Mouse (Mus musculus): Measurements from ENCODE around the gene Asprv1. TPM values are rescaled to one million over a fixed set of nuclear protein-coding genes. Genes with fewer than 3 reads are reported as not detected.

The Asprv1 gene
- total RNA-seq (2021) (under 1 TPM in 1 of 2 experiments, not detected in 1; 0.31 TPM), polyA plus RNA-seq (2012; rRNA removed) (0.09 and 0.21 TPM in 2 replicates)
- long read RNA-seq: 0 reads

- Histone ChIP-seq H3K9ac (ENCODE audit: low read depth, low read length) (no peak within 1 kb of the TSS), H3K36me3 (ENCODE audit: control insufficient read depth, insufficient read depth, low read length) (no peaks in the 10 kb centered on the region), H3K4me1 (ENCODE audit: control insufficient read depth, insufficient read depth, low read length) (0 out of 2 replicates have a peak, but pooled peaks cover 2% of the 10 kb centered on the region), H3K4me3 (no peak within 1 kb of the TSS), H3K79me2 (replicated peaks; ENCODE audit: control insufficient read depth, insufficient read depth, low read length) (no peaks in the 10 kb centered on the region), H3K27ac (no peak within 1 kb of the TSS), H3K27me3 (ENCODE audit: control insufficient read depth, insufficient read depth, low read length) (no peaks in the 10 kb centered on the region)
- no peak for DNase-seq
- TF ChIP-seq EP300 (IDR thresholded peaks at IDR 0.05; ENCODE audit: insufficient read depth, low read depth, low read length) (no peak), CTCF (IDR thresholded peaks at IDR 0.05) (no peak), POLR2A (IDR thresholded peaks at IDR 0.05; ENCODE audit: insufficient read depth, low read depth, low read length) (no peak)
- intact Hi-C loops (cut with DNase I): no loop called here
- WGBS: 71% methylated on average over 10 of the region's 10 CpGs
These were observed at the start of gene Asprv1 for GRCm38 (mm10) chr6:86627946-86628345. Asprv1 (plus strand) TSS chr6:86628164.

- no peak overlapping the region for H3K4me3 ChIP-seq
- H3K27me3 ChIP-seq (ENCODE audit: control insufficient read depth, insufficient read depth, low read length): no peaks in the 10 kb centered on the region
- H3K4me1 ChIP-seq (ENCODE audit: control insufficient read depth, insufficient read depth, low read length): peaks cover 1% of the 10 kb centered on the region; the same call in 1 of the 2 replicates
- no peak overlapping the region for H3K9ac ChIP-seq (ENCODE audit: low read depth, low read length)
- TF ChIP-seq POLR2A (IDR thresholded peaks at IDR 0.05; ENCODE audit: insufficient read depth, low read depth, low read length) (no peak), EP300 (IDR thresholded peaks at IDR 0.05; ENCODE audit: insufficient read depth, low read depth, low read length) (no peak)
- 50% methylated on average over 2 of the region's 2 CpGs for WGBS
- no peaks in the 10 kb centered on the region; the same call in 1 of the 2 replicates for H3K79me2 ChIP-seq (replicated peaks; ENCODE audit: control insufficient read depth, insufficient read depth, low read length)
- no peak for DNase-seq
- no peaks in the 10 kb centered on the region for H3K36me3 ChIP-seq (ENCODE audit: control insufficient read depth, insufficient read depth, low read length)
- H3K27ac ChIP-seq: no peak overlapping the region
- intact Hi-C loops (cut with DNase I): no loop called here
These were observed 49.6 kb upstream of the Asprv1 start for GRCm38 (mm10) chr6:86578396-86578795.

GRCm38 (mm10) chr6:86579066-86579784 lies 48.7 kb upstream of the Asprv1 start:
- no peak for DNase-seq
- no peak overlapping the region for H3K4me3 ChIP-seq
- no peaks in the 10 kb centered on the region for H3K36me3 ChIP-seq (ENCODE audit: control insufficient read depth, insufficient read depth, low read length)
- TF ChIP-seq CTCF (IDR thresholded peaks at IDR 0.05) (no peak), EP300 (IDR thresholded peaks at IDR 0.05; ENCODE audit: insufficient read depth, low read depth, low read length) (no peak), POLR2A (IDR thresholded peaks at IDR 0.05; ENCODE audit: insufficient read depth, low read depth, low read length) (no peak)
- no peak overlapping the region for H3K9ac ChIP-seq (ENCODE audit: low read depth, low read length)
- peaks cover 7% of the 10 kb centered on the region for H3K4me1 ChIP-seq (ENCODE audit: control insufficient read depth, insufficient read depth, low read length)
- no peak overlapping the region for H3K27ac ChIP-seq
- H3K27me3 ChIP-seq (ENCODE audit: control insufficient read depth, insufficient read depth, low read length): no peaks in the 10 kb centered on the region
- H3K79me2 ChIP-seq (replicated peaks; ENCODE audit: control insufficient read depth, insufficient read depth, low read length): no peaks in the 10 kb centered on the region
- intact Hi-C loops (cut with DNase I): no loop called here
- WGBS: 73% methylated on average over 2 of the region's 2 CpGs

- H3K79me2 ChIP-seq (replicated peaks; ENCODE audit: control insufficient read depth, insufficient read depth, low read length): no peaks in the 10 kb centered on the region
- no peaks in the 10 kb centered on the region for H3K36me3 ChIP-seq (ENCODE audit: control insufficient read depth, insufficient read depth, low read length)
- no peak for TF ChIP-seq EP300 (IDR thresholded peaks at IDR 0.05; ENCODE audit: insufficient read depth, low read depth, low read length)
- no peak for TF ChIP-seq CTCF (IDR thresholded peaks at IDR 0.05)
- no peak for TF ChIP-seq POLR2A (IDR thresholded peaks at IDR 0.05; ENCODE audit: insufficient read depth, low read depth, low read length)
- intact Hi-C loops (cut with DNase I): loop anchor here (5.0 kb wide), 1 partner anchor 33 kb away; no protein-coding TSS in a partner anchor
- WGBS: 86% methylated on average over 3 of the region's 3 CpGs
- H3K27me3 ChIP-seq (ENCODE audit: control insufficient read depth, insufficient read depth, low read length): no peaks in the 10 kb centered on the region
- no peak overlapping the region for H3K27ac ChIP-seq
- no peak for DNase-seq
- peaks cover 12% of the 10 kb centered on the region for H3K4me1 ChIP-seq (ENCODE audit: control insufficient read depth, insufficient read depth, low read length)
- H3K9ac ChIP-seq (ENCODE audit: low read depth, low read length): no peak overlapping the region
- H3K4me3 ChIP-seq: no peak overlapping the region
These were observed 48.0 kb upstream of the Asprv1 start for GRCm38 (mm10) chr6:86579926-86580325.

GRCm38 (mm10) chr6:86583141-86583540 lies 44.8 kb upstream of the Asprv1 start:
- no peak for TF ChIP-seq EP300 (IDR thresholded peaks at IDR 0.05; ENCODE audit: insufficient read depth, low read depth, low read length)
- TF ChIP-seq CTCF (IDR thresholded peaks at IDR 0.05): no peak
- no peak for TF ChIP-seq POLR2A (IDR thresholded peaks at IDR 0.05; ENCODE audit: insufficient read depth, low read depth, low read length)
- Histone ChIP-seq H3K27ac (no peak overlapping the region), H3K27me3 (ENCODE audit: control insufficient read depth, insufficient read depth, low read length) (no peaks in the 10 kb centered on the region), H3K9ac (ENCODE audit: low read depth, low read length) (no peak overlapping the region), H3K79me2 (replicated peaks; ENCODE audit: control insufficient read depth, insufficient read depth, low read length) (no peaks in the 10 kb centered on the region), H3K4me3 (no peak overlapping the region), H3K36me3 (ENCODE audit: control insufficient read depth, insufficient read depth, low read length) (no peaks in the 10 kb centered on the region), H3K4me1 (ENCODE audit: control insufficient read depth, insufficient read depth, low read length) (peaks cover 15% of the 10 kb centered on the region)
- 78% methylated on average over 3 of the region's 3 CpGs for WGBS
- intact Hi-C loops (cut with DNase I): loop anchor here (5.0 kb wide), 1 partner anchor 36 kb away; no protein-coding TSS in a partner anchor
- DNase-seq: no peak

- no peak overlapping the region for H3K9ac ChIP-seq (ENCODE audit: low read depth, low read length)
- 80% methylated on average over 8 of the region's 8 CpGs for WGBS
These were observed 44.3 kb upstream of the Asprv1 start for GRCm38 (mm10) chr6:86583601-86584215.

More at GRCm38 (mm10) chr6:86583601-86584215, 44.3 kb upstream of the Asprv1 start:
- no peaks in the 10 kb centered on the region for H3K27me3 ChIP-seq (ENCODE audit: control insufficient read depth, insufficient read depth, low read length)
- no peak for DNase-seq
- H3K27ac ChIP-seq: no peak overlapping the region; the same call in 1 of the 2 replicates
- TF ChIP-seq POLR2A (IDR thresholded peaks at IDR 0.05; ENCODE audit: insufficient read depth, low read depth, low read length): no peak
- TF ChIP-seq CTCF (IDR thresholded peaks at IDR 0.05): no peak
- TF ChIP-seq EP300 (IDR thresholded peaks at IDR 0.05; ENCODE audit: insufficient read depth, low read depth, low read length): no peak
- intact Hi-C loops (cut with DNase I): loop anchor here (5.0 kb wide), 1 partner anchor 36 kb away; no protein-coding TSS in a partner anchor
- no peaks in the 10 kb centered on the region for H3K79me2 ChIP-seq (replicated peaks; ENCODE audit: control insufficient read depth, insufficient read depth, low read length)
- no peaks in the 10 kb centered on the region for H3K36me3 ChIP-seq (ENCODE audit: control insufficient read depth, insufficient read depth, low read length)
- H3K4me1 ChIP-seq (ENCODE audit: control insufficient read depth, insufficient read depth, low read length): peaks cover 13% of the 10 kb centered on the region
- H3K4me3 ChIP-seq: no peak overlapping the region
